Mouse (Mus musculus) bone marrow, adult 2 months (tissue): ENCODE results near the gene Lmo2.

Experiments used
- CTCF ChIP-seq: fragments of 200-500 bp; IDR thresholded peaks from 2 replicates; pipeline ENCODE4 v1.5.1; 2011; ENCODE audit warnings: low read length, control low read depth; ENCODE audit not compliant: control insufficient read depth, insufficient read depth
- POLR2A ChIP-seq: fragments of 200-500 bp; IDR thresholded peaks from 2 replicates; pipeline ENCODE4 v1.6.1; 2011; ENCODE audit warnings: low read depth, mild to moderate bottlenecking, control low read depth, low read length, borderline replicate concordance; ENCODE audit not compliant: control insufficient read depth

GRCm38 (mm10) chr2:103936666-103937065, 21.1 kb upstream of the Lmo2 start:
- TF ChIP-seq CTCF: no peak
- TF ChIP-seq POLR2A: no peak
